Mouse (Mus musculus) ES-Bruce4 (cell line): ENCODE data around the gene Eps15. TPM values are rescaled to one million over a fixed set of nuclear protein-coding genes. Genes with fewer than 3 reads are reported as not detected.

Source experiments
- H3K27ac ChIP-seq: 2 replicates; pipeline ENCODE4 v1.5.1; 2012; ENCODE audit warnings: low read length, inconsistent platforms; ENCODE audit not compliant: insufficient read depth
- H3K27me3 ChIP-seq: 2 replicates; pipeline ENCODE4 v1.6.1; 2012; ENCODE audit warnings: mild to moderate bottlenecking, low read length, inconsistent platforms; ENCODE audit not compliant: control insufficient read depth, poor library complexity, insufficient read depth, severe bottlenecking
- H3K36me3 ChIP-seq: 2 replicates; pipeline ENCODE4 v1.6.1; 2012; ENCODE audit warnings: inconsistent platforms, mild to moderate bottlenecking, low read length, moderate library complexity; ENCODE audit not compliant: control insufficient read depth, poor library complexity, insufficient read depth, severe bottlenecking
- H3K4me1 ChIP-seq: one replicate; pipeline ENCODE4 v1.8.1; 2011; ENCODE audit warnings: low read length; ENCODE audit not compliant: control insufficient read depth, insufficient read depth
- H3K4me3 ChIP-seq: 2 replicates; pipeline ENCODE4 v1.5.1; 2011; ENCODE audit warnings: low read depth, mild to moderate bottlenecking, low read length
- H3K9ac ChIP-seq: 2 replicates; pipeline ENCODE4 v1.6.1; 2012; ENCODE audit warnings: low read depth, mild to moderate bottlenecking, inconsistent platforms; ENCODE audit not compliant: poor library complexity, severe bottlenecking
- H3K9me3 ChIP-seq: replicated peaks from 2 replicates; pipeline ENCODE4 v1.6.1; 2012; ENCODE audit warnings: mild to moderate bottlenecking, low read length, inconsistent platforms; ENCODE audit not compliant: control insufficient read depth, poor library complexity, insufficient read depth, severe bottlenecking
- CTCF ChIP-seq: IDR thresholded peaks from one replicate; pipeline ENCODE4 v1.8.1; 2011; ENCODE audit warnings: low read depth, low read length
- EP300 ChIP-seq: IDR thresholded peaks from 2 replicates; pipeline ENCODE4 v1.6.1; 2011; ENCODE audit warnings: low read depth, low read length; ENCODE audit not compliant: insufficient read depth
- POLR2A ChIP-seq: IDR thresholded peaks from one replicate; pipeline ENCODE4 v1.8.1; 2011; ENCODE audit warnings: low read length; ENCODE audit not compliant: insufficient read depth
- polyA plus RNA-seq: library from polyadenylated mRNA; stranded (reverse); fragments of >200 nt; gene quantifications from 2 replicates; pipeline ENCODE4 v1.2.4, GENCODE M21; 2011; ENCODE audit warnings: low read depth; ENCODE audit not compliant: missing spikeins, insufficient read depth, insufficient read length

Eps15 gene
- polyA plus RNA-seq, 1 experiment = 47.1 TPM

GRCm38 (mm10) chr4:109382457-109382856, 102.4 kb downstream of the Eps15 start:
- Histone ChIP-seq H3K9me3 (no peaks in the 10 kb centered on the region), H3K27ac (no peak overlapping the region), H3K4me3 (no peak overlapping the region), H3K36me3 (no peaks in the 10 kb centered on the region), H3K9ac (no peak overlapping the region), H3K4me1 (no peaks in the 10 kb centered on the region), H3K27me3 (no peaks in the 10 kb centered on the region)
- no peak for TF ChIP-seq CTCF
- no peak for TF ChIP-seq EP300
- no peak for TF ChIP-seq POLR2A

DNA sequence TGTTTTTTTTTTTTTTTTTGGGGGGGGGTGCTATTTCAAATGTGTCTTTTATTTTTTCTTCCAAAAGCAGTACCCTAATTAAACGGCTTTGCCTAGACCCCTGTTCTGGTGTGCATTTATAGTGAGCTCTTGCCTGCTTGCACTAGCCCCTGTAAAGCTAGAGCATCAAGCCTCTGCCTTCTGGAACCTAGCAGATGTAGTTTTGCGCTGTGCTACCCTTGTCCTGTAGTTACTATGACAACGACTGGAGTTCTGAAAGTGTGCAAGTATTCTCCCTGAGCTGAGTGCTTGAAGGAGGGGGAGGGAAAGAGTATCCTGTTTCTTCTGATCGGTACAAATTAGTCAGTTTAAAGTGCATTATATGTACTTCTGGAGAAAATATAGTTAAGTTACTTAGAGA, 105.5 kb downstream of the Eps15 start:
- TF ChIP-seq EP300 = no peak
- H3K9ac ChIP-seq = no peak overlapping the region
- no peak overlapping the region for H3K4me3 ChIP-seq
- no peak overlapping the region for H3K27ac ChIP-seq
- no peaks in the 10 kb centered on the region for H3K36me3 ChIP-seq
- no peaks in the 10 kb centered on the region for H3K4me1 ChIP-seq
- no peaks in the 10 kb centered on the region for H3K9me3 ChIP-seq
- H3K27me3 ChIP-seq = no peaks in the 10 kb centered on the region

DNA sequence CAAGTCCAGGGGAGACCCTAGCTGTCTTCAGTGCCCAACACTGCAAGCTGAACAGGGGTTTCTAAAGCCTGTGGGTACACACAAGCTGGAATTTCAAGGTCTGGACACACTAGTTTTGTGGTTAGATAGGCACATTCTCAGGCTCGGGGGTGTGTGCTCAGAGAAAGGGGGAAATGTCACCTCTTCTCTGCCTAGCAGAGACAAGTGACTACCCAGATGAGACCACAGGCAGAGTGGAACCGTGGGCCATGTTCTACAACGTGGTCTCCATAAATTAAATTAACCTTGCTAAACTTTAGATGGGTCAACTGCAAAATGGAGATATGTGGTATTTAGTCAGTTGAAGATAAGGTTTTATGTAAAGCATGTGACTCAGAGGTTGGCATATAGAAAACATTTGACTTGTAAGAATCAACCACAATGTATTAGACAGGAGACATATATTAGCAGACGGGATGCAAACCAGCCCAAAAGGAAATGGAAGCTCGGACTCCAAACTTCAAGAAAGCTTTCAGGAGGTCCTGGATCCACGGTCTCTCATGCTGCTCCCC, 113.2 kb downstream of the Eps15 start:
- no peaks in the 10 kb centered on the region for H3K9me3 ChIP-seq
- H3K36me3 ChIP-seq = no peaks in the 10 kb centered on the region
- no peak for TF ChIP-seq CTCF
- TF ChIP-seq POLR2A = no peak
- TF ChIP-seq EP300 = no peak
- no peak overlapping the region for H3K4me3 ChIP-seq
- no peaks in the 10 kb centered on the region for H3K4me1 ChIP-seq
- no peak overlapping the region for H3K9ac ChIP-seq
- no peak overlapping the region for H3K27ac ChIP-seq
- no peaks in the 10 kb centered on the region for H3K27me3 ChIP-seq

DNA sequence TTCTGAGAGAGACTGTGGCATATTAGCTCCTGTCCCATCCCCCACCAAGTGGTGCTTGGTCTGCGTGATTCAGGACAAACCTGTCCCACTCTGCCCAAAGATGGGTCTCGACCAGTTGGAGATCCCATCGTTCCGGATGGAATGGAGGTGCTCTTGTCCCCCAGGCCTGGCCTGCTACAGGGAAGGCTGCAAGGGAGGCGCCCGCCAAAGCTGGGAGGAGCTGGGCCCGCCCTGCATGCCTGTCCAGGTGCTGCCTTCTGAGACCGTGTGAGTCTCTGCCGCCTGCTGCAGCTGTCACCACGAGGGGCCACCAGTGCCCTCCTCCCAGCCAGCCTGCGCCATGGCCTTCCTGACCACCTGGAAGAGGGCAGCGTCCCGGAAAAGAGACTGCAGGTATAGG, 113.8 kb downstream of the Eps15 start:
- Histone ChIP-seq H3K9ac (no peak overlapping the region), H3K4me1 (no peaks in the 10 kb centered on the region), H3K4me3 (0 out of 2 replicates have a peak overlapping the region, but pooled peaks have one; percentile 13), H3K36me3 (no peaks in the 10 kb centered on the region), H3K9me3 (no peaks in the 10 kb centered on the region), H3K27ac (no peak overlapping the region), H3K27me3 (no peaks in the 10 kb centered on the region)
- no peak for TF ChIP-seq EP300
- no peak for TF ChIP-seq POLR2A
- no peak for TF ChIP-seq CTCF

- H3K9ac ChIP-seq = no peak overlapping the region
- 0 out of 2 replicates have a peak overlapping the region, but pooled peaks have one; percentile 13 for H3K4me3 ChIP-seq
- H3K27me3 ChIP-seq = no peaks in the 10 kb centered on the region
- no peaks in the 10 kb centered on the region for H3K9me3 ChIP-seq
- TF ChIP-seq POLR2A (no peak), CTCF (no peak), EP300 (no peak)
- H3K36me3 ChIP-seq = no peaks in the 10 kb centered on the region
- H3K27ac ChIP-seq = no peak overlapping the region
- H3K4me1 ChIP-seq = no peaks in the 10 kb centered on the region
These were observed 114.4 kb downstream of the Eps15 start for GRCm38 (mm10) chr4:109394314-109395074.

DNA sequence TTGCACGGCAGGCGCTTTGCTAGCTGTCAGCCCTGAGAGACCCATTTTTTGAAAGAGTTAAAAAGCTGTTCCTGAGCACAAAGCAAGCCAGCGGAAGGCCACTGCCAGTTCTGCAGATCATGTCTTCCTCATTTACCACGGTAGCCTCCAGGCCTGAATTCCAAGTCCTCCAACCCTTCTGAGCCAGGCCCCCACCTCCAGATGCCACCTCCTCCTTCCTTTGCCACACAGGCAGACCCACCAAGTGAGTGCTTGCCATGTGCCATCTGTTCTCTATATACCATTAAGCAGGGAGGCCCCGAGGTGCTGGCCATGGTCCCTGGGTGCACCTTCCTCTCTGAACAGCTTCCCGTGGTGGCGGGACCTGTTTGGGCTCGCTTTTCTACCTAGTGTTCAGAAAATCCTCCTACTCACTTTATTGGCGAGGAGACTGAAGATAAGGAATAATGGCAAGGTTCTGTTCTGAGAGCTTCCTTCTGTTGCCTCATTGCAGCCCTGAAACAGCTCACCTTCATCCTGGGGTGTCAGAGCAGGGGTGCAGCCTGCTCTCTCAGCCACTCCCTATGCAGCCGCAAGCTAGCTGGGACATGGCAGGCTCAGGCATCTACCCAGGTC, 120.4 kb downstream of the Eps15 start:
- no peak overlapping the region for H3K4me3 ChIP-seq
- H3K4me1 ChIP-seq = no peaks in the 10 kb centered on the region
- no peak overlapping the region for H3K27ac ChIP-seq
- TF ChIP-seq POLR2A (no peak), CTCF (no peak), EP300 (no peak)
- H3K27me3 ChIP-seq = no peaks in the 10 kb centered on the region
- H3K9me3 ChIP-seq = no peaks in the 10 kb centered on the region
- H3K36me3 ChIP-seq = no peaks in the 10 kb centered on the region
- H3K9ac ChIP-seq = no peak overlapping the region
